Mouse (Mus musculus) Muller cell, postnatal 12 days (primary cell): ENCODE data around the gene Cebpa.

Source experiments
- DNase-seq: peaks from one replicate; pipeline ENCODE4 v3.0.0-alpha.2; 2015; ENCODE audit errors: inconsistent ontology term

Cebpa gene

GRCm38 (mm10) chr7:35118841-35119413 lies at the start of gene Cebpa:
Cebpa (plus strand) TSS chr7:35119293.
- peak; percentile 94 for DNase-seq

GRCm38 (mm10) chr7:35076645-35077044 lies 42.4 kb upstream of the Cebpa start:
- peak; percentile 68 for DNase-seq

- DNase-seq: peak; percentile 48
Observed at GRCm38 (mm10) chr7:35080843-35081338, 38.2 kb upstream of the Cebpa start.

GRCm38 (mm10) chr7:35081406-35082104 lies 37.5 kb upstream of the Cebpa start:
- DNase-seq: no peak

- no peak for DNase-seq
Observed at GRCm38 (mm10) chr7:35084565-35085360, 34.3 kb upstream of the Cebpa start.

GRCm38 (mm10) chr7:35086271-35086861 lies 32.7 kb upstream of the Cebpa start:
- DNase-seq: peak; percentile 52

- DNase-seq: no peak
Observed at GRCm38 (mm10) chr7:35090550-35090949, 28.5 kb upstream of the Cebpa start.

GRCm38 (mm10) chr7:35094975-35095678 lies 24.0 kb upstream of the Cebpa start:
- DNase-seq: no peak

GRCm38 (mm10) chr7:35098777-35099176 lies 20.3 kb upstream of the Cebpa start:
- no peak for DNase-seq

GRCm38 (mm10) chr7:35099528-35099927 lies 19.6 kb upstream of the Cebpa start:
- DNase-seq: no peak

- no peak for DNase-seq
Observed at GRCm38 (mm10) chr7:35106614-35107013, 12.5 kb upstream of the Cebpa start.

GRCm38 (mm10) chr7:35107630-35108029 lies 11.5 kb upstream of the Cebpa start:
- DNase-seq: no peak

- peak; percentile 50 for DNase-seq
Observed at GRCm38 (mm10) chr7:35108046-35108445, 11.0 kb upstream of the Cebpa start.

- DNase-seq: no peak
Observed at GRCm38 (mm10) chr7:35108663-35109062, 10.4 kb upstream of the Cebpa start.

- no peak for DNase-seq
Observed at GRCm38 (mm10) chr7:35113136-35113535, 6.0 kb upstream of the Cebpa start.

- DNase-seq: no peak
Observed at GRCm38 (mm10) chr7:35113721-35114120, 5.4 kb upstream of the Cebpa start.

- no peak for DNase-seq
Observed at GRCm38 (mm10) chr7:35116524-35116923, 2.6 kb upstream of the Cebpa start.

GRCm38 (mm10) chr7:35117052-35117451 lies 2.0 kb upstream of the Cebpa start:
- no peak for DNase-seq

GRCm38 (mm10) chr7:35117761-35118098 lies 1.4 kb upstream of the Cebpa start:
- DNase-seq: no peak

GRCm38 (mm10) chr7:35118099-35118781 lies 853 bp upstream of the Cebpa start:
- peak; percentile 90 for DNase-seq
